Mouse (Mus musculus): ENCODE measurements around the gene Adamts6. TPM values are rescaled to one million over a fixed set of nuclear protein-coding genes. Genes with fewer than 3 reads are reported as not detected.

Gene Adamts6
- total RNA-seq, 1 experiment, result 0.98 TPM

- in situ Hi-C loops (cut with MboI; ENCODE audit: low sequenced_read_pairs in 2 of 2, unreplicated experiment in 2 of 2), result no loop called here
These were observed 110.2 kb downstream of the Adamts6 start for GRCm38 (mm10) chr13:104397814-104398213.

DNA sequence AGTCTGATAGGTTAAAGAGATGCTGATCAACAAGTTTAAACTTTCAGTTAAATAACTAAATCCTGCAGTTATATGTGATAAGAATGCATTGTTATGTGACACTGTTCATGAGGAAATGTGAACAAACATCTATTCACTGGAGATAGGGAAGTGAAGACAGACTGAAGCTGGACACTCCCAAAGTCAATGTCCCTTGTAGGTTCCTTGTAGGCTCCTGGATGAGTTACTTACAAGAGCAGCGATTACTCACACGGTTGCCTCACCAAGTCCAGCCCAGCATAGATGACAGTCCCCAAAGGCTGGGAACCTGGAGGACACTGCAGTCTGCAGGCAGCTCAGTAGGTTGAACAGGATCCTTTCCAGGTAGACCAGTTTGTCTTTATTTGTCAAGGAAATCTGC is 145.1 kb downstream of the Adamts6 start:
- in situ Hi-C loops (cut with MboI; ENCODE audit: low sequenced_read_pairs in 2 of 2, unreplicated experiment in 2 of 2), result no loop called here
- DNase-seq (ENCODE audit: low read depth, low spot score), result no peak
- no peak for TF ChIP-seq ZC3H11A (IDR thresholded peaks at IDR 0.05; ENCODE audit: borderline replicate concordance, low read depth, low read length)
- TF ChIP-seq CHD2 (IDR thresholded peaks at IDR 0.05; ENCODE audit: low read depth, low read length), result no peak
- no peak for TF ChIP-seq MAFK (IDR thresholded peaks at IDR 0.05; ENCODE audit: insufficient read depth, low read depth, low read length)
- TF ChIP-seq HCFC1 (IDR thresholded peaks at IDR 0.05; ENCODE audit: borderline replicate concordance, insufficient read depth, low read length), result no peak
- TF ChIP-seq ZNF384 (IDR thresholded peaks at IDR 0.05; ENCODE audit: low read depth, low read length), result no peak
- H3K9ac ChIP-seq (ENCODE audit: insufficient read depth, low read depth, low read length, poor library complexity, severe bottlenecking), result no peak overlapping the region
- no peaks in the 10 kb centered on the region for H3K36me3 ChIP-seq (ENCODE audit: control insufficient read depth, insufficient read depth, low read length, poor library complexity, severe bottlenecking)
- H3K4me3 ChIP-seq (ENCODE audit: insufficient read depth in 1 of 2, low read depth in 1 of 2, low read length in 2 of 2, poor library complexity in 1 of 2, severe bottlenecking in 1 of 2), result no peak overlapping the region
- no peak overlapping the region for H3K27ac ChIP-seq (ENCODE audit: insufficient read depth, low read depth, low read length, poor library complexity, severe bottlenecking)
- H3K9me3 ChIP-seq (ENCODE audit: control insufficient read depth, insufficient read depth, low read depth, low read length), result no peaks in the 10 kb centered on the region
- H3K4me1 ChIP-seq (ENCODE audit: control insufficient read depth in 2 of 2, insufficient read depth in 2 of 2, low read length in 2 of 2, poor library complexity in 1 of 2), result no peaks in the 10 kb centered on the region

More at GRCm38 (mm10) chr13:104397814-104398213, 110.2 kb downstream of the Adamts6 start:
- Histone ChIP-seq H3K9me3 (ENCODE audit: control insufficient read depth, insufficient read depth, low read depth, low read length) (no peaks in the 10 kb centered on the region), H3K36me3 (ENCODE audit: control insufficient read depth, insufficient read depth, low read length, poor library complexity, severe bottlenecking) (no peaks in the 10 kb centered on the region), H3K9ac (ENCODE audit: insufficient read depth, low read depth, low read length, poor library complexity, severe bottlenecking) (no peak overlapping the region), H3K27ac (ENCODE audit: insufficient read depth, low read depth, low read length, poor library complexity, severe bottlenecking) (no peak overlapping the region), H3K4me1 (ENCODE audit: control insufficient read depth in 2 of 2, insufficient read depth in 2 of 2, low read length in 2 of 2, poor library complexity in 1 of 2) (no peaks in the 10 kb centered on the region), H3K4me3 (ENCODE audit: insufficient read depth in 1 of 2, low read depth in 1 of 2, low read length in 2 of 2, poor library complexity in 1 of 2, severe bottlenecking in 1 of 2) (no peak overlapping the region)
- TF ChIP-seq ZNF384 (IDR thresholded peaks at IDR 0.05; ENCODE audit: low read depth, low read length) (no peak), CHD2 (IDR thresholded peaks at IDR 0.05; ENCODE audit: low read depth, low read length) (no peak), HCFC1 (IDR thresholded peaks at IDR 0.05; ENCODE audit: borderline replicate concordance, insufficient read depth, low read length) (no peak), ZC3H11A (IDR thresholded peaks at IDR 0.05; ENCODE audit: borderline replicate concordance, low read depth, low read length) (no peak), MAFK (IDR thresholded peaks at IDR 0.05; ENCODE audit: insufficient read depth, low read depth, low read length) (no peak)
- DNase-seq (ENCODE audit: low read depth, low spot score), result no peak

DNA sequence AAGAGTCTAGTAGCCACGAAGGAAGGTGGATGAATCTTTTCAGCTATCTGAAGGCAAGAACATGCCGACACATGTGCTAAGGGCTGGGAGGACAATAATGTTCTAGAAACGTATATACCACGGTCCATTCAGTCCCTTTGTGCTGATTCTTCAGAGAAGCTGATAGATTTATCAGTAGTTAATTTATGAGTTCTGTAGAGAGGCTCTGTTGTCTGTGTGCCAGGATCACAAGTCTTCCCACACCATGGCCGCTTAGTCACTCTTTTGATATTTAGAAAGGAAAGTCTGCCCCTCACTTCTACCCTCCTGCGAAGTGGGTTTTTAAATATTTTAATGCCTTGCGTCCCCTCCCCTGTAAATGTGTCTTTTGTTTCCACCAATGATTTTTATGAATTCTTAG is 154.9 kb downstream of the Adamts6 start:
- TF ChIP-seq MAFK (IDR thresholded peaks at IDR 0.05; ENCODE audit: insufficient read depth, low read depth, low read length) (no peak), ZNF384 (IDR thresholded peaks at IDR 0.05; ENCODE audit: low read depth, low read length) (no peak), ZC3H11A (IDR thresholded peaks at IDR 0.05; ENCODE audit: borderline replicate concordance, low read depth, low read length) (no peak), HCFC1 (IDR thresholded peaks at IDR 0.05; ENCODE audit: borderline replicate concordance, insufficient read depth, low read length) (no peak), CHD2 (IDR thresholded peaks at IDR 0.05; ENCODE audit: low read depth, low read length) (no peak)

GRCm38 (mm10) chr13:104445437-104445836 is 157.8 kb downstream of the Adamts6 start:
- in situ Hi-C loops (cut with MboI; ENCODE audit: low sequenced_read_pairs in 2 of 2, unreplicated experiment in 2 of 2), result no loop called here
- Histone ChIP-seq H3K9me3 (ENCODE audit: control insufficient read depth, insufficient read depth, low read depth, low read length) (no peaks in the 10 kb centered on the region), H3K4me1 (ENCODE audit: control insufficient read depth in 2 of 2, insufficient read depth in 2 of 2, low read length in 2 of 2, poor library complexity in 1 of 2) (no peaks in the 10 kb centered on the region), H3K27ac (ENCODE audit: insufficient read depth, low read depth, low read length, poor library complexity, severe bottlenecking) (no peak overlapping the region), H3K9ac (ENCODE audit: insufficient read depth, low read depth, low read length, poor library complexity, severe bottlenecking) (no peak overlapping the region), H3K36me3 (ENCODE audit: control insufficient read depth, insufficient read depth, low read length, poor library complexity, severe bottlenecking) (no peaks in the 10 kb centered on the region), H3K4me3 (ENCODE audit: insufficient read depth in 1 of 2, low read depth in 1 of 2, low read length in 2 of 2, poor library complexity in 1 of 2, severe bottlenecking in 1 of 2) (no peak overlapping the region)
- TF ChIP-seq ZC3H11A (IDR thresholded peaks at IDR 0.05; ENCODE audit: borderline replicate concordance, low read depth, low read length) (no peak), CHD2 (IDR thresholded peaks at IDR 0.05; ENCODE audit: low read depth, low read length) (no peak), ZNF384 (IDR thresholded peaks at IDR 0.05; ENCODE audit: low read depth, low read length) (no peak), MAFK (IDR thresholded peaks at IDR 0.05; ENCODE audit: insufficient read depth, low read depth, low read length) (no peak), HCFC1 (IDR thresholded peaks at IDR 0.05; ENCODE audit: borderline replicate concordance, insufficient read depth, low read length) (no peak)
- peak; percentile 7 for DNase-seq (ENCODE audit: low read depth, low spot score)

More for the DNA sequence above, 154.9 kb downstream of the Adamts6 start:
- no peak for DNase-seq (ENCODE audit: low read depth, low spot score)
- no peak overlapping the region for H3K9ac ChIP-seq (ENCODE audit: insufficient read depth, low read depth, low read length, poor library complexity, severe bottlenecking)
- H3K36me3 ChIP-seq (ENCODE audit: control insufficient read depth, insufficient read depth, low read length, poor library complexity, severe bottlenecking), result no peaks in the 10 kb centered on the region
- no peak overlapping the region for H3K4me3 ChIP-seq (ENCODE audit: insufficient read depth in 1 of 2, low read depth in 1 of 2, low read length in 2 of 2, poor library complexity in 1 of 2, severe bottlenecking in 1 of 2)
- H3K9me3 ChIP-seq (ENCODE audit: control insufficient read depth, insufficient read depth, low read depth, low read length), result no peaks in the 10 kb centered on the region
- H3K27ac ChIP-seq (ENCODE audit: insufficient read depth, low read depth, low read length, poor library complexity, severe bottlenecking), result no peak overlapping the region
- H3K4me1 ChIP-seq (ENCODE audit: control insufficient read depth in 2 of 2, insufficient read depth in 2 of 2, low read length in 2 of 2, poor library complexity in 1 of 2), result no peaks in the 10 kb centered on the region
- in situ Hi-C loops (cut with MboI; ENCODE audit: low sequenced_read_pairs in 2 of 2, unreplicated experiment in 2 of 2), result no loop called here

DNA sequence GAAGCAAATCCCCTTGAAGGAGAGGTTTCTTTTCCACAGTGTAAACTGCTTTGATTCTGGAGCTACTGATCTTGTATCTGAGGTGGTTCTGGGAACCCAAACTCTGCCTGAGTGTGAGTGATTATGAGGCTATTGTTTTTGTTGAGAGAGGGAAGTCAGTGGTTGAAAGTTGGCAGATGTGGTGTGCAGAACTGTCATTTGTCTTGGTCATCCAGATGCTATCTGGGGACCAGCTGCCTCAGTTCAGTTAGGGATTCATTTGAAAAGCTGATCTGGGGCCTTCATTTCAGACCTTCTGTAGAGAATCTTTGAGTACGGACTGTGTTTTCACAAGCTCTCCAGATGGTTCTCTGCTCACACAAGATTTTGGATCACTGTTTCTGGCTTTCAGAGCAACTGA is 159.3 kb downstream of the Adamts6 start:
- H3K36me3 ChIP-seq (ENCODE audit: control insufficient read depth, insufficient read depth, low read length, poor library complexity, severe bottlenecking), result no peaks in the 10 kb centered on the region
- in situ Hi-C loops (cut with MboI; ENCODE audit: low sequenced_read_pairs in 2 of 2, unreplicated experiment in 2 of 2), result no loop called here
- TF ChIP-seq HCFC1 (IDR thresholded peaks at IDR 0.05; ENCODE audit: borderline replicate concordance, insufficient read depth, low read length), result no peak
- no peak for TF ChIP-seq MAFK (IDR thresholded peaks at IDR 0.05; ENCODE audit: insufficient read depth, low read depth, low read length)
- no peak for TF ChIP-seq CHD2 (IDR thresholded peaks at IDR 0.05; ENCODE audit: low read depth, low read length)
- TF ChIP-seq ZC3H11A (IDR thresholded peaks at IDR 0.05; ENCODE audit: borderline replicate concordance, low read depth, low read length), result no peak
- TF ChIP-seq ZNF384 (IDR thresholded peaks at IDR 0.05; ENCODE audit: low read depth, low read length), result no peak
- H3K4me3 ChIP-seq (ENCODE audit: insufficient read depth in 1 of 2, low read depth in 1 of 2, low read length in 2 of 2, poor library complexity in 1 of 2, severe bottlenecking in 1 of 2), result no peak overlapping the region
- no peaks in the 10 kb centered on the region for H3K9me3 ChIP-seq (ENCODE audit: control insufficient read depth, insufficient read depth, low read depth, low read length)
- no peak overlapping the region for H3K27ac ChIP-seq (ENCODE audit: insufficient read depth, low read depth, low read length, poor library complexity, severe bottlenecking)
- H3K9ac ChIP-seq (ENCODE audit: insufficient read depth, low read depth, low read length, poor library complexity, severe bottlenecking), result no peak overlapping the region
- no peaks in the 10 kb centered on the region for H3K4me1 ChIP-seq (ENCODE audit: control insufficient read depth in 2 of 2, insufficient read depth in 2 of 2, low read length in 2 of 2, poor library complexity in 1 of 2)
- no peak for DNase-seq (ENCODE audit: low read depth, low spot score)
